ENCODE assay signal across 35 mouse cellular contexts in genomic region chr6:136383218-136383617, GRCm38 (mm10). TPM values are rescaled to one million over a fixed set of nuclear protein-coding genes. Genes with fewer than 3 reads are reported as not detected.
DNase-seq lines count a peak whose midpoint lies in the region; ATAC-seq lines count a peak whose summit lies in the region.
"Had no signal": no experiment of that assay in that cellular context is flagged by ENCODE, and none has a peak within 500 bp of the region (broad histone marks: within the 10 kb centered on the region; RNA-seq: fewer than 3 reads in every experiment).

No protein-coding gene starts in this region.

- H3K4me1 ChIP-seq in heart, embryonic 11.5 days (ENCODE audit: control insufficient read depth, insufficient read depth, low read length) = no peaks in the 10 kb centered on the region
- H3K4me1 ChIP-seq in lung, embryonic 15.5 days = no peaks in the 10 kb centered on the region
- H3K4me1 ChIP-seq: forebrain, embryonic 10.5 days; forebrain, embryonic 13.5 days; heart, embryonic 13.5 days had no signal

- H3K4me3 ChIP-seq in heart, embryonic 11.5 days (ENCODE audit: low read depth, low read length) = no peak overlapping the region
- no peak overlapping the region for H3K4me3 ChIP-seq in lung, embryonic 15.5 days
- H3K4me3 ChIP-seq: forebrain, embryonic 10.5 days; forebrain, embryonic 13.5 days; heart, adult 2 months; heart, embryonic 13.5 days had no signal

- H3K36me3 ChIP-seq in heart, embryonic 11.5 days (ENCODE audit: control insufficient read depth, insufficient read depth, low read length) = no peaks in the 10 kb centered on the region
- H3K36me3 ChIP-seq in lung, embryonic 15.5 days = no peaks in the 10 kb centered on the region
- H3K36me3 ChIP-seq: forebrain, embryonic 10.5 days; G1E; heart, embryonic 13.5 days had no signal

- H3K27me3 ChIP-seq in heart, embryonic 11.5 days (ENCODE audit: control insufficient read depth, insufficient read depth, low read length) = no peaks in the 10 kb centered on the region
- no peaks in the 10 kb centered on the region for H3K27me3 ChIP-seq in lung, embryonic 15.5 days
- H3K27me3 ChIP-seq: forebrain, embryonic 13.5 days; heart, embryonic 13.5 days had no signal

- DNase-seq in heart, adult 11 months = peak; percentile 74
- DNase-seq in lung, postnatal 4 days = no peak
- DNase-seq in lung, postnatal 10 days = peak; percentile 5
- DNase-seq in gastrocnemius, adult 8-10 months (ENCODE audit: low spot score in 2 of 2) = no peak
- DNase-seq in gastrocnemius, postnatal 4 days (ENCODE audit: low spot score in 2 of 2) = no peak
- DNase-seq: adrenal gland, postnatal 14 days; B cell, adult 2 months; cerebellum, adult 11 months; cerebellum, adult 2 months; cerebellum, adult 9-11 months; cerebellum, postnatal 25 days; gastrocnemius, postnatal 14 days; heart, adult 2 months; heart, postnatal 14 days; heart, postnatal 4 days had no signal

- no peak overlapping the region for H3K4me2 ChIP-seq in heart, embryonic 11.5 days
- H3K4me2 ChIP-seq in lung, embryonic 15.5 days = no peak overlapping the region
- H3K4me2 ChIP-seq: forebrain, embryonic 13.5 days; heart, embryonic 13.5 days; hindbrain, embryonic 14.5 days had no signal

- WGBS in heart, embryonic 11.5 days (ENCODE audit: insufficient replicate concordance) = 80% methylated on average over 3 of the region's 3 CpGs
- WGBS in lung, embryonic 15.5 days = 73% methylated on average over 3 of the region's 3 CpGs

- H3K27ac ChIP-seq in heart, embryonic 11.5 days (ENCODE audit: low read depth, low read length) = no peak overlapping the region
- no peak overlapping the region for H3K27ac ChIP-seq in lung, embryonic 15.5 days
- H3K27ac ChIP-seq: forebrain, embryonic 10.5 days; forebrain, embryonic 13.5 days; heart, adult 2 months; heart, embryonic 13.5 days; hindbrain, embryonic 14.5 days; hindbrain, postnatal 0 days had no signal

- no peak overlapping the region for H3K9ac ChIP-seq in heart, embryonic 11.5 days (ENCODE audit: low read depth, low read length)
- no peak overlapping the region for H3K9ac ChIP-seq in lung, embryonic 15.5 days
- H3K9ac ChIP-seq: forebrain, embryonic 13.5 days; heart, embryonic 13.5 days; hindbrain, embryonic 14.5 days had no signal

- ATAC-seq in heart, embryonic 11.5 days (replicated peaks; ENCODE audit: insufficient number of reproducible peaks, low FRiP score, low TSS enrichment) = no peak
- ATAC-seq in lung, embryonic 15.5 days (ENCODE audit: borderline replicate concordance, extremely low read depth, low FRiP score, low TSS enrichment) = 0 out of 2 replicates have a peak, but pooled peaks have one; percentile 35
- ATAC-seq: forebrain, embryonic 13.5 days; forebrain, embryonic 16.5 days; hindbrain, postnatal 0 days; inflammation-experienced regulatory T-cells, adult 6 months; Patski had no signal

- H3K9me3 ChIP-seq in heart, embryonic 11.5 days (replicated peaks; ENCODE audit: control insufficient read depth, low read length) = no peaks in the 10 kb centered on the region
- no peaks in the 10 kb centered on the region for H3K9me3 ChIP-seq in lung, embryonic 15.5 days
- H3K9me3 ChIP-seq: forebrain, embryonic 13.5 days had no signal

RNA-seq across cellular contexts. Expression of gene E330021D16Rik, which starts 32.2 kb away (rescaled TPM):
- polyA plus RNA-seq in heart, embryonic 11.5 days (2014; fragmentation: Nextera tagmentation; extraction: Ambion mirVana) = not detected in 2 replicates
- polyA plus RNA-seq in lung, embryonic 15.5 days (2015; fragmentation: Nextera tagmentation; extraction: Ambion mirVana) = 0.42 TPM in 1 of 2 replicates, not detected in the other
- total RNA-seq in gastrocnemius, adult 8-10 months (2022) = not detected
- total RNA-seq in gastrocnemius, postnatal 4 days (2021) = not detected
- total RNA-seq: adrenal gland, adult 18-20 months; adrenal gland, postnatal 14 days; CH12.LX; common myeloid progenitor, adult 5-6 weeks; gastrocnemius, adult 18-20 months; gastrocnemius, postnatal 14 days; heart, adult 2 months; heart, postnatal 14 days; heart, postnatal 4 days; hindbrain, postnatal 0 days had no signal
- polyA plus RNA-seq: cerebellum, adult 2 months; forebrain, embryonic 10.5 days; forebrain, embryonic 13.5 days; forebrain, embryonic 16.5 days; G1E; gonadal fat pad, adult 2 months; heart, adult 2 months; heart, embryonic 13.5 days; heart, embryonic 16.5 days; hindbrain, embryonic 11.5 days; hindbrain, embryonic 14.5 days; hindbrain, postnatal 0 days; Patski had no signal

RNA-seq across cellular contexts. Expression of gene Gm8994, which starts 55.9 kb away (rescaled TPM):
- polyA plus RNA-seq in heart, embryonic 11.5 days (2014; fragmentation: Nextera tagmentation; extraction: Ambion mirVana) = not detected in 2 replicates
- not detected in 2 replicates for polyA plus RNA-seq in lung, embryonic 15.5 days (2015; fragmentation: Nextera tagmentation; extraction: Ambion mirVana)
- not detected for total RNA-seq in gastrocnemius, adult 8-10 months (2022)
- not detected for total RNA-seq in gastrocnemius, postnatal 4 days (2021)
- total RNA-seq: adrenal gland, adult 18-20 months; adrenal gland, postnatal 14 days; adrenal gland, postnatal 4 days; CH12.LX; common myeloid progenitor, adult 5-6 weeks; G1E; gastrocnemius, adult 18-20 months; gastrocnemius, postnatal 14 days; heart, adult 2 months; heart, postnatal 14 days; heart, postnatal 4 days; hindbrain, postnatal 0 days had no signal
- polyA plus RNA-seq: embryonic facial prominence, embryonic 14.5 days; forebrain, embryonic 10.5 days; forebrain, embryonic 13.5 days; forebrain, embryonic 16.5 days; gonadal fat pad, adult 2 months; heart, adult 2 months; heart, embryonic 13.5 days; heart, embryonic 16.5 days; hindbrain, embryonic 11.5 days; hindbrain, embryonic 14.5 days; hindbrain, postnatal 0 days; inflammation-experienced regulatory T-cells, adult 6 months had no signal

Comparison
In these comparisons a context has a peak if more than half of its experiments do, and no peak if none do; other contexts are left out.
1. DNase-seq: peak in heart, adult 11 months (single experiment) and lung, postnatal 10 days (single experiment); none in lung, postnatal 4 days (0 of 2), gastrocnemius, adult 8-10 months (0 of 2) and gastrocnemius, postnatal 4 days (0 of 2).